Comparison of ENCODE assay signal across 9 mouse cellular contexts in the genomic region with DNA sequence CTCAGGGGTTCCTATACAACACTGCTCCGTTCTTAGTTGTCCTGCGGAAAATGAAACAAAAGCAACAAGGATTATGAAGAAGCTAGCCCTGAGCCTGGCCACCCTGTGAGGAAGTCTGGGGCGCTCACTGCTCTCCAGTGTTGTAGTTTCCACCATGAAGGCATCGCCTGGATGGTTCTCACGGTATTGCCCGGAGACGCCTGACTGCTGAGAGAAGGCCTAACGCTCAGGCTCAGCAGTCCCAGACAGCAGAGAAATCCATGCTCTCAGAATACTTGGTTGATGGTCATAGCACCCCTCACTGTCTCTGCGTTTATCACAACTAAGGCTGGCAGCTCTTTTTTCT. TPM values are rescaled to one million over a fixed set of nuclear protein-coding genes. Genes with fewer than 3 reads are reported as not detected.
DNase-seq lines count a peak whose midpoint lies in the region; ATAC-seq and TF ChIP-seq lines count a peak whose summit lies in the region.
"Had no signal": no experiment of that assay in that cellular context is flagged by ENCODE, and none has a peak within 500 bp of the region (broad histone marks: within the 10 kb centered on the region; RNA-seq: fewer than 3 reads in every experiment).

No protein-coding gene starts in this region.

- no peak for ATAC-seq in liver, embryonic 15.5 days (ENCODE audit: insufficient read depth)
- no peak for ATAC-seq in liver, embryonic 12.5 days
- peak; percentile 52 for ATAC-seq in midbrain, embryonic 12.5 days (ENCODE audit: low FRiP score, low read depth)

- TF ChIP-seq CTCF in embryonic fibroblast, embryonic 13.5 days (IDR thresholded peaks at IDR 0.05; ENCODE audit: borderline replicate concordance, insufficient read depth, low read length), result no peak

- no peak for TF ChIP-seq POLR2A in embryonic fibroblast, embryonic 13.5 days (IDR thresholded peaks at IDR 0.05; ENCODE audit: low read depth, low read length)

- H3K9ac ChIP-seq in liver, embryonic 15.5 days, result no peak overlapping the region
- H3K9ac ChIP-seq in liver, embryonic 12.5 days, result no peak overlapping the region
- no peak overlapping the region for H3K9ac ChIP-seq in midbrain, embryonic 12.5 days (replicated peaks)

- no peak overlapping the region for H3K4me3 ChIP-seq in liver, embryonic 15.5 days (replicated peaks)
- H3K4me3 ChIP-seq in liver, embryonic 12.5 days, result no peak overlapping the region
- no peak overlapping the region for H3K4me3 ChIP-seq in embryonic fibroblast, embryonic 13.5 days (ENCODE audit: insufficient read depth, low read length)
- no peak overlapping the region for H3K4me3 ChIP-seq in midbrain, embryonic 12.5 days

- peaks cover 4% of the 10 kb centered on the region; the same call in 1 of the 2 replicates for H3K27me3 ChIP-seq in liver, embryonic 15.5 days
- peaks cover 5% of the 10 kb centered on the region; the same call in 1 of the 2 replicates for H3K27me3 ChIP-seq in liver, embryonic 12.5 days (replicated peaks)
- H3K27me3 ChIP-seq in midbrain, embryonic 12.5 days, result peaks cover 7% of the 10 kb centered on the region

- peaks cover 13% of the 10 kb centered on the region for H3K4me1 ChIP-seq in liver, embryonic 15.5 days (replicated peaks)
- H3K4me1 ChIP-seq in liver, embryonic 12.5 days, result 0 out of 2 replicates have a peak, but pooled peaks cover 8% of the 10 kb centered on the region
- no peaks in the 10 kb centered on the region; the same call in 1 of the 2 replicates for H3K4me1 ChIP-seq in embryonic fibroblast, embryonic 13.5 days (ENCODE audit: control insufficient read depth, insufficient read depth, low read length)
- peaks cover 8% of the 10 kb centered on the region for H3K4me1 ChIP-seq in midbrain, embryonic 12.5 days

- no peaks in the 10 kb centered on the region for H3K36me3 ChIP-seq in liver, embryonic 15.5 days (replicated peaks)
- no peaks in the 10 kb centered on the region for H3K36me3 ChIP-seq in liver, embryonic 12.5 days
- no peaks in the 10 kb centered on the region for H3K36me3 ChIP-seq in midbrain, embryonic 12.5 days

- H3K9me3 ChIP-seq in liver, embryonic 15.5 days (replicated peaks), result no peaks in the 10 kb centered on the region
- no peaks in the 10 kb centered on the region for H3K9me3 ChIP-seq in liver, embryonic 12.5 days (replicated peaks)
- no peaks in the 10 kb centered on the region for H3K9me3 ChIP-seq in midbrain, embryonic 12.5 days

- H3K4me2 ChIP-seq in liver, embryonic 15.5 days, result peak overlapping the region; percentile 6; the same call in 1 of the 2 replicates
- no peak overlapping the region for H3K4me2 ChIP-seq in liver, embryonic 12.5 days
- H3K4me2 ChIP-seq in midbrain, embryonic 12.5 days (replicated peaks), result peak overlapping the region; percentile 22

- 41% methylated on average over 9 of the region's 9 CpGs for WGBS in liver, embryonic 15.5 days (ENCODE audit: insufficient replicate concordance)
- WGBS in liver, embryonic 12.5 days (ENCODE audit: insufficient replicate concordance), result 47% methylated on average over 9 of the region's 9 CpGs
- WGBS in midbrain, embryonic 12.5 days, result 24% methylated on average over 9 of the region's 9 CpGs

- H3K27ac ChIP-seq in liver, embryonic 15.5 days (replicated peaks), result no peak overlapping the region
- no peak overlapping the region for H3K27ac ChIP-seq in liver, embryonic 12.5 days
- peak overlapping the region; percentile 84 for H3K27ac ChIP-seq in embryonic fibroblast, embryonic 13.5 days (ENCODE audit: insufficient read depth, low read length)
- peak overlapping the region; percentile 63 for H3K27ac ChIP-seq in midbrain, embryonic 12.5 days (replicated peaks)

- peak; percentile 17 for DNase-seq in embryo, embryonic 10 days (ENCODE audit: low spot score)
- no peak for DNase-seq in embryo, embryonic 9.5 days (ENCODE audit: extremely low spot score)
- DNase-seq in adrenal gland, adult (ENCODE audit: inconsistent age in 2 of 2, low spot score in 1 of 2), result no peak
- DNase-seq in adrenal gland, postnatal 14 days, result no peak
- DNase-seq: adrenal gland, postnatal 10 days had no signal

RNA-seq across cellular contexts. Expression of gene Kdm7a, which starts 20.0 kb away (rescaled TPM):
- polyA plus RNA-seq in liver, embryonic 15.5 days (2015; fragmentation: Nextera tagmentation; extraction: Ambion mirVana), result 12.1 and 12.5 TPM in 2 replicates
- polyA plus RNA-seq in liver, embryonic 12.5 days (2016; fragmentation: Nextera tagmentation; extraction: Ambion mirVana), result 13.8 and 15.6 TPM in 2 replicates
- 6.4 and 9.4 TPM in 2 replicates for polyA plus RNA-seq in embryonic fibroblast, embryonic 13.5 days (2011; ENCODE audit: insufficient read length, low read depth, missing spikeins)
- 21.4 and 23.0 TPM in 2 replicates for polyA plus RNA-seq in midbrain, embryonic 12.5 days (2016; fragmentation: Nextera tagmentation; extraction: Ambion mirVana)
- total RNA-seq in adrenal gland, postnatal 14 days (2021), result 17.0 and 19.5 TPM in 2 replicates

Comparison
In these comparisons a context has a peak if more than half of its experiments do, and no peak if none do; other contexts are left out.
1. H3K27ac ChIP-seq: peak in embryonic fibroblast, embryonic 13.5 days (single experiment) and midbrain, embryonic 12.5 days (single experiment); none in liver, embryonic 15.5 days (single experiment) and liver, embryonic 12.5 days (single experiment).